Mouse (Mus musculus): ENCODE measurements around the gene Gm47985.
"Not testable (repeated sequence)": the region's sequence is repeated elsewhere in the genome, so short reads cannot be mapped to it uniquely, and the experiment has no call there.

Gm47985 gene

GRCm38 (mm10) chr1:151182266-151182665 lies at the start of gene Gm47985:
Gm47985 (plus strand) TSS chr1:151182537.
- not testable (repeated sequence) for DNase-seq (ENCODE audit: low spot score)

- no peak for DNase-seq (ENCODE audit: low spot score)
Observed at GRCm38 (mm10) chr1:151132686-151133085, 49.7 kb upstream of the Gm47985 start.

DNA sequence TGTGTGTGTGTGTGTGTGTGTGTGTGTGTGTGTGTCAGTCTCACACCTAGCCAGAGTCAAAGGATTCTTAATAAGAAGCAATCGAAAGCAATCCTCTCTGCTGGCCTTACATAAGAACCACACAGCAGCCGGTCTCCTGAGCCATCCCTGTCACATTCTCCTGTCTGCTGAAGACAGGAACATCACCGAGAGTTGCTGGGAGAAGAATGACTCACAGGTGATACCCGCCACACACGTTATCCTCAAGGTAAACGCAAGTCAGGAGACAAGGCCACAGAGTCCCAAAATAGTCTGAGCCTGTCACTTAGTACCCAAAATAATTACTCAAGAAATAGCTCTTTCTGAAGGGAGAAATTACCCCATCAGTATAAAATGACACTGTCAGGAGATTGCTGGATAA lies 43.9 kb upstream of the Gm47985 start:
- no peak for DNase-seq (ENCODE audit: low spot score)

GRCm38 (mm10) chr1:151140956-151141355 lies 41.4 kb upstream of the Gm47985 start:
- no peak for DNase-seq (ENCODE audit: low spot score)

- no peak for DNase-seq (ENCODE audit: low spot score)
Observed at GRCm38 (mm10) chr1:151144471-151145146, 37.7 kb upstream of the Gm47985 start.

GRCm38 (mm10) chr1:151147801-151148200 lies 34.5 kb upstream of the Gm47985 start:
- no peak for DNase-seq (ENCODE audit: low spot score)

DNA sequence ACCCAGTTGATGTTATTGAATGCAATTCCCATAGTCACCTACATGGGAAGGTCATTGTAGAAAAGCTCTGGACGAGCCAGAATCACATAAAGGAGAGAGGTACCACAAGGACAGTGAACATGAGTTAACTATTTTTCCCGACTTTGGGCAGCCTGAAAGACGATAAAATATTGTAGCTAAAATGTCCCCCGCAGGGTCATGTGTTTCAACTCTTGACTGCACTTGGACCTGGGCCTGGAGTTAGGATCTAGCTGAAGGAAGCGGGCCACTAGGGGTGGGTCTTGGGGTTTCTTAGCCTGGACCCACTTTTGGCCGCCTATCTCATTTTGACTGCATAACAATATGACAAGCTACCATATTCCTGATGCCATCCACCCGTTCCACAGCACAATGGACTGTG lies 32.1 kb upstream of the Gm47985 start:
- no peak for DNase-seq (ENCODE audit: low spot score)

DNA sequence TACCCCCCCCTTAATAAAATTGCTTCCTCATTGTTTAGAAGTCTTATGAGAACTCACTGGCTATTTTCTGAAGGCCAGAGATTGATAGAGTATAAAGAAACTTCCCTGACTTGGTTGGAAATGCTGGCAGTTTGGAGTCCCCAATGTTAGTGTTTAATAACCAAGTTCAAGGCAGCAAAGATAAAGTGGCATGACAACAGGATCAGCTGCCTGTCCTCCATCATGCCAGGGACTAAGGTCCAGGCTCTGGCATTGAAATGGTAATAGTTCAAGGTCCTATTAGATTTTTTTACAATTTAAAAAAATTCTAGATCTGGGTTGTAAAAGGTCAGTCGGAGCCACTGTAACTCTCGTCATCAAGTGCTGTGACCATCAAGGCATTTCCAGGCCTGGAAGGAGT lies 31.2 kb upstream of the Gm47985 start:
- no peak for DNase-seq (ENCODE audit: low spot score)

DNA sequence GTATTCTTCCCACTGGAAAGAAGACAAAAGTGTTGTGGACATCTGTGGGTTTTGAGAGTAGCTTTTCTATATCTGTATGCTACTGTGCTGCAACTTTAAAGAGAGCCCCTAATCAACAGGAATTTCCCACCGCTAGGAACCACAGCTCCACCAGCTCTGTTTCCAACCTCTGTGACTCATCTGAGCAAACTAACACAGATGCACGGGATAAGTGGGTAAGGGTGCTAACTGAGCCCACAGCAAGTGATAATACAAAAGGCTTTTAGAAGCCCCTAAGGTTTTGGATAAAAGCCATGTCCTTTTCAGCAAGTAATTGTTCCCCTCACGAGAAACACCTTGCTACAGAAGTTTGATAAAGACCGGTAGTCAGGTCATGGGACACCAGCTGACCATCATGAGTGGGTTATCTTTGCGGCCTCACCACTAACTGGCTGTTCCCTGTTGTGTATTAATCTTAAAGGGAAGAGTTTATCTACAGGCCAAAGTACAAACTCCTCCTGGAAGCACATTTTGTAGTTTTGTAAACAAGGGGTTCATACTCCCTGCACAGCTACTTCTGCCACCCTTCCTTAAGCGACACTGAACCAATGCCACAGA lies 29.2 kb upstream of the Gm47985 start:
- no peak for DNase-seq (ENCODE audit: low spot score)

GRCm38 (mm10) chr1:151154131-151154530 lies 28.2 kb upstream of the Gm47985 start:
- DNase-seq (ENCODE audit: low spot score), result not testable (repeated sequence)

DNA sequence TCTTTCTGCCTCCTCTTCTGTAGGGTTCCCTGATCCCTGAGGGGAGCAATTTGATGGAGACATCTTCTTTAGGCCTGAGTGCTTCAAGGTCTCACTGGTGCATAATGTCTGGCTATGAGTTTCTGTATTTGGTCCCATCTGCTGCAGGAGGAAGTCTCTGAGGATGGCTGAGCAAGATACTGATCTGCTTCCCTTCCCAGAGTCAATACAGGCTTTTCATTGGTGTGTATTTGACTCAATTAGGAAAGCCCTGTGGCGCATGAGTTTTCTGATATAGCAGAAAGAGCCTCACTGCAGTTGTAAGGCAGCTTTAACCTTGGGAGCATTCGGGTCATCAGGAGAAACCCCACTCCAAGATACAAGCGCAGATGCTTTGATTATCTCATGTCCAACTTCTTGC lies 26.2 kb upstream of the Gm47985 start:
- DNase-seq (ENCODE audit: low spot score), result no peak

DNA sequence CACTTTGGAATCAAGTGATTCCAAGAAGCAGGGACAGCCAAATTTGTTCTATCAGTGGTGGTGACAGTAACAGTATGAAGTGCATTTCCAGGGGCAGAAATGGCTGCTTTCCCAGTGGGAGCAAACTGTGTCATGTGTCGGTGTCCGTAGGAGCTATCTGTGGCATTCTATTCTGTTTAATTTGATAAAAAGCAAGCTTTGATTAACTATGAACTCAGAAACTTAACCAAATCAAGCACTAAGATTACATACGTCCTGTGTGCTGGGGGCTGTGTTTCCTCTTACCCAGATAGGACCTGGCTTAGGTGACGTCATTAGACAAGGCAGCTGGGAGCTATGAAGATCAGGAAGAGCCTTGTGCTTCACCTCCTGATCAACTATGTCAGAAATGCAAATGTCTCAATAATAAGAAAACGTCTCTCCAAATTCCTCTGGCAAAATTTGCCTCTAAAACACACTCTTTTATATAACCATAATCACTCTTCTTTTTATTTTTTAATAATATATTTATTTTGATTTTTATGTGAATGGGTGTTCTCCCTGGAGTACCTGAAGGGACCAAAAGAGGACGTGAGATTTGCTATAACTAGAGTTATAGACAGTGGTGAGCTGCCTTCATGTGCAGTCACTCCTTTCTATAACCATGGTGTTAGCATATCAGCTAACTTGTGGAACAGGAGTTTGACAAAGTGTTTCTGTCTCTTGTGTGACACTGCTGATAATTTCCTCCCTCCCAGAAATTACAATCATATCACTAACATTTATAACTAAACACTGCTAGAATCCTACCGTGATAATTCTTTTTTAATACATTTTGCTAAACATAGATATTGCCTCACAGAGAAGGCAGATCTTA lies 25.3 kb upstream of the Gm47985 start:
- no peak for DNase-seq (ENCODE audit: low spot score)

GRCm38 (mm10) chr1:151157963-151158856 lies 24.1 kb upstream of the Gm47985 start:
- DNase-seq (ENCODE audit: low spot score), result no peak

DNA sequence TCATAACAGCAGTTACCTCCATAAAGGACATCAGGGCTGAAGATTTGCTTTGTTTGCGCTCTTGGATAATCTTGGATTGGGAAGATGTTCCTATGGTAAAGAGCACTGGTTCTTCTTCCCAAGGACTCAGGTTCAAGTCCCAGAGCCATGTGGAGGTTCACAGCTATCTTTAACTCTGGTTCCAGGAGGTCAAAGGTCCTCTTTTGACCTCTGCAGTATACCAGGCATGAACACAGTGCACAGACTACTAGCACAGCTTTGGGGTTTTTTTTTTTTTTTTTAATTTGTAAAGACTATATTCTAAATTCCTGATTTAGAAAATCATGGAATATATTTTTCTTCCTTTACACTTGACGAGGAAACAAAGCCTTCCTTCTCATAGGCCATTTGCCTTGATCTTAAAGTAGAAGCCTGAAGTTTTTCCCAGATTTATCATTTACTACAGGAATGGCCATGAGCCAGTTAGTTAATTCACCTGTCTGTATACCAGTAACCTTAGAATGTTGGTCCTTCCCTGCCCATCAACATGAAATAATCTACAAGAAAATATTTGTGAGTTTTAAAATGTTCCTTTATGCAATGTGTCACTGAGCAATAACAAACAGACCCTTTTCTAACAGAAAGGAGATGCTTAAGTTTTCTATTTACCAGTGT lies 23.4 kb upstream of the Gm47985 start:
- no peak for DNase-seq (ENCODE audit: low spot score)

DNA sequence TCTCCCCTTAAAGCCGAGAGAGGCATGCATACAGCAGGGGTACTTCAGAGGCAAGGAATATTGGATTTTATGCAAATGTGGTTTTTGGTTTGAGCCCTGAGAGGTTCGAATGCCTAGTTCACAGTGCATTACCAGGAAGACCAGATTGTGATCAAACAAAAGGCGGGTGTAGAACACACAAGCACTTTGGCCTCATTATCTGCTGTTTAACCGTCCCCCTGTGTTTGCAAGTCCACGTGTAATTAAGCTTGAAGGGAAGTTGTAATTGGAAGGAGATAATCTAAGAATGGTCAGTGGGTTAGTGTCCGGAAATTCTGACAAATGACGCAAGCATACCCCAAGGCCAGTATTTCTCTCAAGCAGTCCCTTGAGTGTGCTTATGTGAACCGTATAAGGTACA lies 16.3 kb upstream of the Gm47985 start:
- no peak for DNase-seq (ENCODE audit: low spot score)

- DNase-seq (ENCODE audit: low spot score), result no peak
Observed at GRCm38 (mm10) chr1:151167297-151168047, 14.9 kb upstream of the Gm47985 start.

- no peak for DNase-seq (ENCODE audit: low spot score)
Observed at GRCm38 (mm10) chr1:151168637-151169036, 13.7 kb upstream of the Gm47985 start.

- no peak for DNase-seq (ENCODE audit: low spot score)
Observed at GRCm38 (mm10) chr1:151171572-151172461, 10.5 kb upstream of the Gm47985 start.

GRCm38 (mm10) chr1:151177030-151177936 lies 5.1 kb upstream of the Gm47985 start:
- DNase-seq (ENCODE audit: low spot score), result peak; percentile 58
